Mouse (Mus musculus): ENCODE results near the gene Stxbp4. TPM values are rescaled to one million over a fixed set of nuclear protein-coding genes. Genes with fewer than 3 reads are reported as not detected.

Stxbp4 gene
- polyA plus RNA-seq, 1 experiment from 2014 or later, result 39.4 TPM

DNA sequence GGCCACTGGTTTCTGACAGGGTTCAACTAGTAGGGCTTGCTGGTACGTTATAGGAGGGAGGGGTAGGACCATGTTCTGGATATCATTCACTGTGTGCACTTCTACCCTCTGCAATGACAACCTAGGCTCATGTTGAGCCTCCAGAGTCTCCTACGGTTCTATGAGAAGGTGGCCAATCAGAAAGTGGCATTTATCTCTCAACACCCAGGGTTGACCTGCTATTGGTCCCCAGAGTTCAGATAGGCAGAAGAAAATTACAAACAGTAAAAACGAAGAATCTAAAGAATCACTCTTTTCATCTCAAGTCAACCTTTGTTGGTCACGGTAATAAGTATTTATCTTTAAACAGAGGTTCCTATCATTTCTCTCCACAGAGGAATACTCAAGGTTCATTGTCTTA lies 29.0 kb upstream of the Stxbp4 start:
- H3K9ac ChIP-seq, result no peak overlapping the region
- ATAC-seq (ENCODE audit: insufficient number of reproducible peaks, insufficient read depth, low FRiP score, low TSS enrichment, low read depth), result no peak
- H3K4me1 ChIP-seq, result peaks cover 29% of the 10 kb centered on the region
- H3K4me3 ChIP-seq, result no peak overlapping the region
- H3K4me2 ChIP-seq, result no peak overlapping the region
- no peak overlapping the region for H3K27ac ChIP-seq
- no peaks in the 10 kb centered on the region for H3K27me3 ChIP-seq
- H3K36me3 ChIP-seq, result peaks cover 14% of the 10 kb centered on the region; the same call in 1 of the 2 replicates
- WGBS, result 77% methylated on average over 4 of the region's 4 CpGs
- H3K9me3 ChIP-seq, result no peaks in the 10 kb centered on the region

GRCm38 (mm10) chr11:90666144-90666757 lies 28.4 kb upstream of the Stxbp4 start:
- H3K9me3 ChIP-seq, result no peaks in the 10 kb centered on the region
- no peaks in the 10 kb centered on the region for H3K27me3 ChIP-seq
- no peak overlapping the region for H3K9ac ChIP-seq
- no peak for ATAC-seq (ENCODE audit: insufficient number of reproducible peaks, insufficient read depth, low FRiP score, low TSS enrichment, low read depth)
- no peak overlapping the region for H3K4me3 ChIP-seq
- peaks cover 17% of the 10 kb centered on the region for H3K36me3 ChIP-seq
- H3K4me2 ChIP-seq, result no peak overlapping the region
- H3K27ac ChIP-seq, result peak overlapping the region; percentile 89
- WGBS, result 62% methylated on average over 3 of the region's 3 CpGs
- peaks cover 29% of the 10 kb centered on the region for H3K4me1 ChIP-seq

- no peaks in the 10 kb centered on the region for H3K9me3 ChIP-seq
- peaks cover 22% of the 10 kb centered on the region for H3K36me3 ChIP-seq
- peak overlapping the region; percentile 89 for H3K27ac ChIP-seq
- peak; percentile 79; the same call in 1 of the 2 replicates for ATAC-seq (ENCODE audit: insufficient number of reproducible peaks, insufficient read depth, low FRiP score, low TSS enrichment, low read depth)
- WGBS, result under 1% methylated on average over 6 of the region's 6 CpGs
- H3K4me3 ChIP-seq, result no peak overlapping the region
- peaks cover 34% of the 10 kb centered on the region for H3K4me1 ChIP-seq
- peak overlapping the region; percentile 41 for H3K4me2 ChIP-seq
- H3K9ac ChIP-seq, result no peak overlapping the region
- no peaks in the 10 kb centered on the region for H3K27me3 ChIP-seq
Measured at GRCm38 (mm10) chr11:90665161-90665560, 27.3 kb upstream of the Stxbp4 start.

DNA sequence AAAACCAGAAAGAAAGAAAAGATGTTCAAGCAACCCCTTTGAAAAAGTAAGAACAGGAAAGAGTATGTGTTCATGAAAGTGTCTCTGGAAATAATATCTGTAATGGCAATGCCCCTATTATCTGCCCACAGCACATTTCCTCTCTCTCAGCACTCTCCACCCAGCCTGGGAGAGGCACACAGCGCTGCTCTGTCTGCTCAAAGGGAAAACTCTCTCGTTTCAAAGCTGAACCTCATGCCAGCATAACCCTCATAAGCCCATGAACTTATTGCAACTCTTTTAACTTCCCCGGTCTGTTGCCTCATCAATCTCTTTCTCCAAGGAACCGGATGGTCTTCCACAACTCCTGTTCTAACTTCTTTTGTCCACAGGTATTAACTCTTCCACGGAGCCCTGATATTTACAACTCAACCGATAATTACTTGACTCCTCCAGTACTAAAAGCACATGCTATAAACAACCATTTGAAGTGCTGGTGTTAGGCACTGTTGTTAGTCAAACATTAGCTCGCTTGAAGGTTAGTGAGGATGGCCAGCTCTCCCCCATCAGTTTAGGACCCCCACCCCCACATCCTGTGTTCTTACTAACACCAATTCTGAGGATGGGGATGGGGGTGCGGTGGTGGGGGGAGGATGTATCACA lies 26.6 kb upstream of the Stxbp4 start:
- WGBS, result 24% methylated on average over 8 of the region's 8 CpGs
- Histone ChIP-seq H3K4me2 (peak overlapping the region; percentile 41), H3K9me3 (no peaks in the 10 kb centered on the region), H3K36me3 (peaks cover 15% of the 10 kb centered on the region), H3K27ac (peak overlapping the region; percentile 89), H3K4me3 (no peak overlapping the region), H3K9ac (0 out of 2 replicates have a peak overlapping the region, but pooled peaks have one; percentile 28), H3K4me1 (peaks cover 36% of the 10 kb centered on the region), H3K27me3 (no peaks in the 10 kb centered on the region)
- 0 out of 2 replicates have a peak, but pooled peaks have one; percentile 24 for ATAC-seq (ENCODE audit: insufficient number of reproducible peaks, insufficient read depth, low FRiP score, low TSS enrichment, low read depth)

- no peak for ATAC-seq (ENCODE audit: insufficient number of reproducible peaks, insufficient read depth, low FRiP score, low TSS enrichment, low read depth)
- no peaks in the 10 kb centered on the region for H3K27me3 ChIP-seq
- no peak overlapping the region for H3K4me3 ChIP-seq
- no peak overlapping the region for H3K9ac ChIP-seq
- H3K36me3 ChIP-seq, result peaks cover 12% of the 10 kb centered on the region
- H3K27ac ChIP-seq, result peak overlapping the region; percentile 89
- H3K4me1 ChIP-seq, result peaks cover 36% of the 10 kb centered on the region
- WGBS, result 41% methylated on average over 5 of the region's 5 CpGs
- H3K4me2 ChIP-seq, result 0 out of 2 replicates have a peak overlapping the region, but pooled peaks have one; percentile 5
- no peaks in the 10 kb centered on the region for H3K9me3 ChIP-seq
Measured at GRCm38 (mm10) chr11:90663618-90664297, 25.9 kb upstream of the Stxbp4 start.

GRCm38 (mm10) chr11:90663052-90663451 lies 25.2 kb upstream of the Stxbp4 start:
- Histone ChIP-seq H3K4me2 (no peak overlapping the region), H3K27ac (0 out of 2 replicates have a peak overlapping the region, but pooled peaks have one; percentile 89), H3K36me3 (peaks cover 11% of the 10 kb centered on the region), H3K9me3 (no peaks in the 10 kb centered on the region), H3K9ac (no peak overlapping the region), H3K4me1 (peaks cover 36% of the 10 kb centered on the region), H3K27me3 (no peaks in the 10 kb centered on the region), H3K4me3 (no peak overlapping the region)
- 84% methylated on average over 3 of the region's 3 CpGs for WGBS
- no peak for ATAC-seq (ENCODE audit: insufficient number of reproducible peaks, insufficient read depth, low FRiP score, low TSS enrichment, low read depth)

DNA sequence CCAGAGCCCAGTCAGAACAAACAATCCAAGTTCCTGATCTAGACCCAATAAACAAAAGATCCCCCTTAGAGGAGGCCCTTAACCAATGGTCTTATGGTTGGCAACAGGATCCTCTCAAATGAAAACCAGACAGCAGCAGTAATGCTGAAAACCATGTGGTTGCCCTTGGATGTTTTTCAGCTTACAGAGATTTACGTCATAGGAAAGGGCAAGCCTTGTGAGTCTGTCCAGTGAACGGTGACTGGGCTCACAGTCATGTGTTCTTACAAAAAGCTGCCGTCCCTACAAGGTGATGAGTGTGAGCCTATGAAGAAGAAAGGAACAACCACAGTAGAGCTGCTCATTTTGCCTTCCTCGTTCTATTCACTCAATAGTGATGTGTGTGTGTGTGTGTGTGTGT lies 22.8 kb upstream of the Stxbp4 start:
- H3K4me2 ChIP-seq, result no peak overlapping the region
- peaks cover 27% of the 10 kb centered on the region for H3K4me1 ChIP-seq
- no peak overlapping the region for H3K9ac ChIP-seq
- no peak overlapping the region for H3K27ac ChIP-seq
- peaks cover 25% of the 10 kb centered on the region for H3K36me3 ChIP-seq
- no peaks in the 10 kb centered on the region for H3K27me3 ChIP-seq
- WGBS, result 57% methylated on average over 4 of the region's 4 CpGs
- no peaks in the 10 kb centered on the region for H3K9me3 ChIP-seq
- no peak overlapping the region for H3K4me3 ChIP-seq
- no peak for ATAC-seq (ENCODE audit: insufficient number of reproducible peaks, insufficient read depth, low FRiP score, low TSS enrichment, low read depth)

DNA sequence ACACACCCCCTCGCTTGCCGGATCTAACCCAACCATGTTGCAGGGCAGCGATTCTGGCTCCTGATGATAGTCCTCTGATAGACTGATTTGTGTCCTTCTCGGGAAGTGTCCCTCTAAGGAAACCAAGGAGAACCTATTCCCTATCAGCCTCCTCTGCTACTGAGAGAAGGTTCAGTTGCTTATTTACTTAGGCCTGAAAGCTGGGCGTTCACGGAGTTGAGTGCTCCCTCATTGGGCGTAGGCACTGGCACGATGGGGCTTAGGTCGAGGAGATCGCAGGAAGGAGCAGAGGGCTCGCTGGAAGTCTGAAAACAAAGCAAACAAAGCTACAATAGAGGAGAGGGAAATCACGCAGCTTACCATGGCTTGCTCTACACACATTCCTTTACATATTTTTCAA lies 19.6 kb upstream of the Stxbp4 start:
- H3K27ac ChIP-seq, result no peak overlapping the region
- peaks cover 7% of the 10 kb centered on the region for H3K4me1 ChIP-seq
- H3K9me3 ChIP-seq, result no peaks in the 10 kb centered on the region
- ATAC-seq (ENCODE audit: insufficient number of reproducible peaks, insufficient read depth, low FRiP score, low TSS enrichment, low read depth), result no peak
- no peak overlapping the region for H3K4me3 ChIP-seq
- no peak overlapping the region for H3K4me2 ChIP-seq
- H3K27me3 ChIP-seq, result no peaks in the 10 kb centered on the region
- no peak overlapping the region for H3K9ac ChIP-seq
- 92% methylated on average over 12 of the region's 12 CpGs for WGBS
- H3K36me3 ChIP-seq, result peaks cover 35% of the 10 kb centered on the region

DNA sequence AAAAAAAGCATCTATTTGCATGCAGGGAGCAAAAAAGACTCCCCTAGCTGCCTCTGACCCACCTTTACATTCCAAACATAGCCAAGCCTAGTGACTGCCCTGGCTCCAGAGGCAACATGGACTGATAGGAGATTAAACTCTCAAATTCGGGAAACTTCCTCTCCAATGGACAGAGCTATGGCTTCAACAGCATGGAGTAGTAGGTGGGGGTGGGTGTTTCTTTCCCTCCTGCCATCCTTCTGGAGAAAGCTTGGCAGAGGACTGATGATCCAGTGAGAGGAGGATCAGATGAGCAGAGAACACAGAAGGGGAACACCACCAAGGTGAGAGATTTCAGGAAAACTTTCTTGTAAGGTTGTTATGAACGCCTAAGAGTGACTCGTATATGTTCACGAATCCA lies 14.7 kb upstream of the Stxbp4 start:
- no peak overlapping the region for H3K9ac ChIP-seq
- H3K27ac ChIP-seq, result no peak overlapping the region
- H3K9me3 ChIP-seq, result no peaks in the 10 kb centered on the region
- H3K36me3 ChIP-seq, result peaks cover 56% of the 10 kb centered on the region
- H3K27me3 ChIP-seq, result no peaks in the 10 kb centered on the region
- no peak for ATAC-seq (ENCODE audit: insufficient number of reproducible peaks, insufficient read depth, low FRiP score, low TSS enrichment, low read depth)
- no peak overlapping the region for H3K4me3 ChIP-seq
- H3K4me2 ChIP-seq, result no peak overlapping the region
- WGBS, result 91% methylated on average over 4 of the region's 4 CpGs
- H3K4me1 ChIP-seq, result no peaks in the 10 kb centered on the region

- H3K27me3 ChIP-seq, result no peaks in the 10 kb centered on the region
- WGBS, result 82% methylated on average over 9 of the region's 9 CpGs
- H3K36me3 ChIP-seq, result peaks cover 59% of the 10 kb centered on the region
- H3K4me1 ChIP-seq, result no peaks in the 10 kb centered on the region
- no peak overlapping the region for H3K27ac ChIP-seq
- H3K4me3 ChIP-seq, result no peak overlapping the region
- ATAC-seq (ENCODE audit: insufficient number of reproducible peaks, insufficient read depth, low FRiP score, low TSS enrichment, low read depth), result no peak
- H3K9ac ChIP-seq, result no peak overlapping the region
- H3K4me2 ChIP-seq, result no peak overlapping the region
- H3K9me3 ChIP-seq, result no peaks in the 10 kb centered on the region
Measured at GRCm38 (mm10) chr11:90650231-90650885, 12.5 kb upstream of the Stxbp4 start.

GRCm38 (mm10) chr11:90649777-90650176 lies 11.9 kb upstream of the Stxbp4 start:
- Histone ChIP-seq H3K36me3 (peaks cover 60% of the 10 kb centered on the region), H3K27me3 (no peaks in the 10 kb centered on the region), H3K4me1 (no peaks in the 10 kb centered on the region), H3K27ac (0 out of 2 replicates have a peak overlapping the region, but pooled peaks have one; percentile 11), H3K4me3 (no peak overlapping the region), H3K4me2 (no peak overlapping the region), H3K9ac (no peak overlapping the region), H3K9me3 (no peaks in the 10 kb centered on the region)
- ATAC-seq (ENCODE audit: insufficient number of reproducible peaks, insufficient read depth, low FRiP score, low TSS enrichment, low read depth), result no peak
- WGBS, result 87% methylated on average over 6 of the region's 6 CpGs

All from embryonic facial prominence, embryonic 13.5 days (tissue).